Mouse (Mus musculus) midbrain, embryonic 14.5 days (tissue): ENCODE data around the gene 4933427D14Rik. TPM values are rescaled to one million over a fixed set of nuclear protein-coding genes. Genes with fewer than 3 reads are reported as not detected.
"Not testable (repeated sequence)": the region's sequence is repeated elsewhere in the genome, so short reads cannot be mapped to it uniquely, and the experiment has no call there.

Experiments used
- ATAC-seq: fragments of 200-750 bp; cut with Nextera tagmentation; 2 replicates; pipeline ENCODE4 v1.8.0; 2017; ENCODE audit warnings: moderate number of reproducible peaks, moderate library complexity; ENCODE audit not compliant: low FRiP score, low TSS enrichment
- DNase-seq: peaks from one replicate; pipeline ENCODE4 v3.0.0-alpha.2; 2015
- H3K27ac ChIP-seq: fragments of 300-500 bp; sonication (generic); replicated peaks from 2 replicates; pipeline ENCODE4 v1.5.1; 2014; ENCODE audit warnings: mild to moderate bottlenecking, low read depth, low read length, moderate library complexity
- H3K27me3 ChIP-seq: fragments of 300-500 bp; sonication (generic); 2 replicates; pipeline ENCODE4 v1.6.1; 2014; ENCODE audit warnings: low read length, control low read depth, mixed read lengths; ENCODE audit not compliant: control insufficient read depth, insufficient read depth
- H3K36me3 ChIP-seq: fragments of 300-500 bp; sonication (generic); 2 replicates; pipeline ENCODE4 v1.6.1; 2014; ENCODE audit warnings: low read length, control low read depth; ENCODE audit not compliant: control insufficient read depth, insufficient read depth
- H3K4me1 ChIP-seq: fragments of 300-500 bp; sonication (generic); 2 replicates; pipeline ENCODE4 v1.6.1; 2014; ENCODE audit warnings: mild to moderate bottlenecking, antibody characterized with exemption, low read length, control low read depth; ENCODE audit not compliant: control insufficient read depth, insufficient read depth
- H3K4me2 ChIP-seq: fragments of 300-500 bp; sonication (generic); 2 replicates; pipeline ENCODE4 v1.6.1; 2014; ENCODE audit warnings: mild to moderate bottlenecking, low read length, moderate library complexity
- H3K4me3 ChIP-seq: fragments of 300-500 bp; sonication (generic); replicated peaks from 2 replicates; pipeline ENCODE4 v1.5.1; 2014; ENCODE audit warnings: low read depth, low read length
- H3K9ac ChIP-seq: fragments of 300-500 bp; sonication (generic); replicated peaks from 2 replicates; pipeline ENCODE4 v1.6.1; 2014; ENCODE audit warnings: mild to moderate bottlenecking, low read length, moderate library complexity
- H3K9me3 ChIP-seq: fragments of 300-500 bp; sonication (generic); 2 replicates; pipeline ENCODE4 v1.6.1; 2016; ENCODE audit warnings: low read length, control low read depth, mixed read lengths; ENCODE audit not compliant: control insufficient read depth
- WGBS: fragments of 180-500 bp; shearing (Covaris S2); extraction: QIAGEN DNeasy Blood & Tissue Kit; methylation state at CpG from one replicate; pipeline ENCODE4 v1.1.7; 2014; 5-methylcytosine and 5-hydroxymethylcytosine counted together
- polyA plus RNA-seq: library from polyadenylated mRNA; unstranded; fragments of >200 nt; fragmentation: Nextera tagmentation; extraction: Ambion mirVana; gene quantifications from 2 replicates; pipeline ENCODE4 v1.2.1, GENCODE M21; 2014

The 4933427D14Rik gene
- polyA plus RNA-seq, 1 experiment from 2014 or later: 22.2 TPM

- Histone ChIP-seq H3K27ac (no peak overlapping the region), H3K27me3 (no peaks in the 10 kb centered on the region), H3K4me3 (no peak overlapping the region), H3K36me3 (peaks cover 56% of the 10 kb centered on the region), H3K9ac (no peak overlapping the region), H3K4me2 (no peak overlapping the region), H3K9me3 (no peaks in the 10 kb centered on the region), H3K4me1 (no peaks in the 10 kb centered on the region)
- ATAC-seq: no peak
- DNase-seq: no peak
- 90% methylated on average over 4 of the region's 4 CpGs for WGBS
Measured at GRCm38 (mm10) chr11:72184252-72184651, 23.0 kb downstream of the 4933427D14Rik start.

- ATAC-seq (no peak), DNase-seq (no peak)
Measured at GRCm38 (mm10) chr11:72181136-72181535, 26.1 kb downstream of the 4933427D14Rik start.

GRCm38 (mm10) chr11:72180556-72180955 is 26.7 kb downstream of the 4933427D14Rik start:
- Histone ChIP-seq H3K36me3 (peaks cover 66% of the 10 kb centered on the region), H3K4me3 (no peak overlapping the region), H3K9ac (no peak overlapping the region), H3K27me3 (no peaks in the 10 kb centered on the region), H3K4me2 (no peak overlapping the region), H3K4me1 (no peaks in the 10 kb centered on the region), H3K9me3 (no peaks in the 10 kb centered on the region), H3K27ac (no peak overlapping the region)
- ATAC-seq (no peak), DNase-seq (no peak)
- 91% methylated on average over 5 of the region's 5 CpGs for WGBS

More at GRCm38 (mm10) chr11:72181136-72181535, 26.1 kb downstream of the 4933427D14Rik start:
- Histone ChIP-seq H3K36me3 (peaks cover 63% of the 10 kb centered on the region), H3K9me3 (no peaks in the 10 kb centered on the region), H3K4me2 (no peak overlapping the region), H3K27me3 (no peaks in the 10 kb centered on the region), H3K4me3 (no peak overlapping the region), H3K4me1 (no peaks in the 10 kb centered on the region), H3K27ac (no peak overlapping the region), H3K9ac (no peak overlapping the region)
- 97% methylated on average over 4 of the region's 4 CpGs for WGBS

- H3K9ac ChIP-seq: no peak overlapping the region
- no peaks in the 10 kb centered on the region for H3K4me1 ChIP-seq
- H3K27me3 ChIP-seq: no peaks in the 10 kb centered on the region
- no peak overlapping the region for H3K4me3 ChIP-seq
- DNase-seq (peak; percentile 13), ATAC-seq (no peak)
- WGBS: 30% methylated on average over 3 of the region's 3 CpGs
- H3K4me2 ChIP-seq: no peak overlapping the region
- H3K27ac ChIP-seq: no peak overlapping the region
- H3K9me3 ChIP-seq: no peaks in the 10 kb centered on the region
- peaks cover 80% of the 10 kb centered on the region for H3K36me3 ChIP-seq
Measured at GRCm38 (mm10) chr11:72176553-72176952, 30.7 kb downstream of the 4933427D14Rik start.

- H3K4me1 ChIP-seq: no peaks in the 10 kb centered on the region
- ATAC-seq (no peak), DNase-seq (no peak)
- 92% methylated on average over 5 of the region's 5 CpGs for WGBS
- no peak overlapping the region for H3K4me3 ChIP-seq
- H3K4me2 ChIP-seq: no peak overlapping the region
- H3K27me3 ChIP-seq: no peaks in the 10 kb centered on the region
- H3K9me3 ChIP-seq: no peaks in the 10 kb centered on the region
- H3K9ac ChIP-seq: no peak overlapping the region
- H3K27ac ChIP-seq: no peak overlapping the region
- peaks cover 76% of the 10 kb centered on the region for H3K36me3 ChIP-seq
Measured at GRCm38 (mm10) chr11:72175966-72176365, 31.3 kb downstream of the 4933427D14Rik start.

GRCm38 (mm10) chr11:72174721-72175120 is 32.5 kb downstream of the 4933427D14Rik start:
- Histone ChIP-seq H3K36me3 (peaks cover 70% of the 10 kb centered on the region), H3K27me3 (no peaks in the 10 kb centered on the region), H3K4me3 (no peak overlapping the region), H3K4me1 (no peaks in the 10 kb centered on the region), H3K27ac (no peak overlapping the region), H3K4me2 (no peak overlapping the region), H3K9me3 (no peaks in the 10 kb centered on the region), H3K9ac (no peak overlapping the region)
- 92% methylated on average over 6 of the region's 6 CpGs for WGBS
- no peak for ATAC-seq
- DNase-seq: no peak

GRCm38 (mm10) chr11:72173506-72173905 is 33.8 kb downstream of the 4933427D14Rik start:
- no peaks in the 10 kb centered on the region for H3K9me3 ChIP-seq
- peaks cover 69% of the 10 kb centered on the region for H3K36me3 ChIP-seq
- DNase-seq: no peak
- no peak overlapping the region for H3K27ac ChIP-seq
- no peaks in the 10 kb centered on the region for H3K27me3 ChIP-seq
- no peaks in the 10 kb centered on the region for H3K4me1 ChIP-seq
- H3K4me3 ChIP-seq: no peak overlapping the region
- H3K4me2 ChIP-seq: no peak overlapping the region
- H3K9ac ChIP-seq: no peak overlapping the region
- no peak for ATAC-seq
- 92% methylated on average over 5 of the region's 5 CpGs for WGBS

- not testable (repeated sequence) for H3K4me2 ChIP-seq, ATAC-seq, H3K4me3 ChIP-seq, H3K9me3 ChIP-seq, H3K9ac ChIP-seq, DNase-seq, H3K27me3 ChIP-seq, H3K4me1 ChIP-seq, H3K27ac ChIP-seq
- WGBS: 86% methylated on average over 4 of the region's 4 CpGs
- peaks cover 70% of the 10 kb centered on the region for H3K36me3 ChIP-seq
Measured at GRCm38 (mm10) chr11:72171906-72172305, 35.4 kb downstream of the 4933427D14Rik start.

GRCm38 (mm10) chr11:72169871-72170270 is 37.4 kb downstream of the 4933427D14Rik start:
- no peaks in the 10 kb centered on the region for H3K9me3 ChIP-seq
- H3K9ac ChIP-seq: no peak overlapping the region
- no peak overlapping the region for H3K27ac ChIP-seq
- no peak overlapping the region for H3K4me2 ChIP-seq
- peaks cover 71% of the 10 kb centered on the region for H3K36me3 ChIP-seq
- DNase-seq: no peak
- H3K27me3 ChIP-seq: no peaks in the 10 kb centered on the region
- H3K4me3 ChIP-seq: no peak overlapping the region
- no peaks in the 10 kb centered on the region for H3K4me1 ChIP-seq
- no peak for ATAC-seq
- WGBS: 85% methylated on average over 4 of the region's 4 CpGs
